Mouse (Mus musculus) ovary, postnatal 36 days (tissue): ENCODE results near the gene Tnni3k.

Source experiments
- DNase-seq: peaks from one replicate; pipeline ENCODE4 v3.0.0; 2022; ENCODE audit warnings: low spot score, mixed read lengths

Gene Tnni3k

DNA sequence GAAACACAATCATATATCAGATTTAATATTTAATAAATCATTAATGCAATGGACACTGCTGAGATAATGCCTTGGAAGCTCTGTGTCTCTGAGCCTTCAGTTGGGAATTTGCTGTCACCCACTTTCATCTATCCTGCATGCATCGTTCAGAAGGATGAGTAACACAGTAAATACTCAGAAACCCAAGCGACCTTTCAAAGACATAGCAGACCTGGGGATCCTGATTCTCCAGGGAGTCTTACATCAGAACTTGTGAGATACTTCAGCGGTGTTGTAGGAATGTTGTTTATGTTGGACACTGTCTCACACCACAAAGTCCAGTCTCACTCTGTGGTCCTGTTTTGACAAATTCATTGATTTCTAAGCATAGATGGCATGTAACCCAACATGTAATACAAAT lies 294.1 kb downstream of the Tnni3k start:
- no peak for DNase-seq

DNA sequence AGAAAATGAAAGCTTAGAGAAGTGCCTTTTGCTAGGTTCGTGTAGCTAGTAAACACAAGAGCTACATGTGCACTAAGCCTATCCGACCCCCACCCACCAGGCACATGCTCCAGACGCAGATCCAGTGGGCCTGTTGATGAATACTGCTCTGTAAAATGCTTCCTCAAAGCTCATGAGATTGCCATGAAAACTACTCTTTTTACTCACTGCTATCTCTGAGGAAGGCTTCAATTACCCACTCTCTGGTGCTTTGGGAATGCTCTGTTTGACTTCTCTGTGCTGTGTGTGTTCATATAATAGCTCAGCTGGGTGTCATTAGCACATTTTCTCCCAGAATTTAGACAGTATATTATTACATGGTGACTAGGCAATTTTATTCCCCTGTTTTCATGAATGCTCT lies 297.1 kb downstream of the Tnni3k start:
- no peak for DNase-seq

DNA sequence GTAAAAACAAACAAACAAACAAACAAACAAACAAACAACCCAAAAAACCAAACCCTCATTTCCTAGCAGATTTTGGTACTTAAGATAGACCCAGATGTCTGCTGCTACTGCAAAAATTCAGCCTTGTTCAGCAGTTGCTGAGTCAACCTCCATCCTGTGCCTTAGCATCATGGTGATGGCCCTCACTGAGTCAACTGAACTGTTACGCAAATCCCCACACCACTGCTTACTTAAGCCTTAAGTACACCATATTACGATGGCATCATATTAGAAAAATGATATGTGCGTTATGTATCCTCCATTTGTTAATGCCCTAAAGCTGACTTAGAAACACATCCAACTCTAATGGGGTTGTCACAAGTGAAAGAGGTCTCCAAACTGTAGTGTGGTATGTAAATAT lies 300.0 kb downstream of the Tnni3k start:
- no peak for DNase-seq

DNA sequence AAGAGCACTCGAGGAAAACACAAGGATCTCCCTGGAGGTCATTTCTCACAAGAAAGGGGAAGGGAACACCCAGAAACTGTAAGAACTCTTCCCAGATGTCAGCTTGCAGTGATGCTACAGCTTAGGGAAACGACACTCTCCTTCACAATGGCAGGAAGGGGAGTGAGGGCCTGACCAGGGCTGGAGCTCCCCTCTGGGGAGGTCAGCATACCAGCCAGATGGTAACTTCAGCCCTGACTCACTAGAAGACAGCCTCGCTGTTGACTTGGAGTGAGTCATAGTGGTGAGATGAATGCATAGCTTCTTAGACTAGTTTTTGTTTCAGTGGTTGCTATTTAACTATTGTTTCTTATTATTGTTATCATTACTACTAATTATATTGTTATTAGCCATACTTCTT lies 300.7 kb downstream of the Tnni3k start:
- no peak for DNase-seq

DNA sequence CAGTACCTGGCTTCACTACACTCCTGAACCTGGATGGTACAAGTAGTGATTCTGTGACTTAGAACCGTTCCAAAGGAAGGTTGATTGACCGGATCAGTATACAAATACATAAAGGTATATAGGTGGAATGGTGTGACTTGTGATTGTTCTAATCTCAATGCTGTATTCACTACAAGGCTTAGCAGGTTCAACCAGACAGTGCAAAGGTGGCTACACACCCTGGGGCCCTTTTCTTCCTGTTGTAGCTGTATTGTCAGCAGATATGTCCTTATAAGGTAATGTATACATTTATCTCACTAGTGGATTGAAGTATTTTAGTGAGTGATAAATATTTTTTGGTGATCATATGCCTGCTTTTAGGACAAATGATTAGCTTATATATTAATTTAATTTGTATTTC lies 310.9 kb downstream of the Tnni3k start:
- no peak for DNase-seq

DNA sequence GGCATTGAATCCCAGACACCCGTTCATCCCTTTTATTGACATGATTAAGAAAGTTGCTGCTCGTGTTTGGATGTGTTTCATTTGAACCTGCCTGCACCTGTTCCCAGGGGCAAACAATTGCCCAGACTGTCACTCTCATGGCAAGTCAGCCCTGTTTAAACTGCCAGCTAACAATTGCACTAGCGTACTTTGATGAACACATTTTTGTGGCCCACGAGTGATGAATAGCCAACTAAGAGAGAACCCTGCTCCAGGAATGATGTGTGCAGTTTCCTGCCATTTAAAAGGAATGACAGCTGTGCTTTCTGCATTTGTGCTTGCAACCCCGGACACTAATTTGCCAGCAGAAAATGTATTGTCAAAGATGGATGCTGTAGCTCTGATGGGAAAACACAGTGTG lies 312.3 kb downstream of the Tnni3k start:
- DNase-seq, result no peak

DNA sequence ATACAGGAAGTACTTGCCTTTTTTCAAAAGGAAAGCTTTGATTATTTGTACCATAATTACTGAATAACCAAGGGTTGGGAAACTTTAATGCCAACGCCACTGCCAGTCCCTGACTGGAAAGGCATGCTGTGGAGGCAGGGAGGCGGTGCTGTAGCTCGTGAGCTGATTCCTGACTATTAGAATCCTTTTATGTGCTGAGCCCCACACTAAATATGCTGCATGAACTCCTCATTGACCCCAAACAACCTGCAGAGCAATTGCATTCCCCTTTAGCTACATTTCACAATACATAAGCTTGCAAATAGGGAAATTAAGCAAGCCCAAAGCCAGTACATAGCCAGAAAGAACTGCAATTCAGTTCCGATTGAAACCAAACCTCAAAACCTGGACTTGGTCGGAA lies 313.7 kb downstream of the Tnni3k start:
- DNase-seq, result no peak
